22 mouse cellular contexts compared by ENCODE assay signal in the genomic region with DNA sequence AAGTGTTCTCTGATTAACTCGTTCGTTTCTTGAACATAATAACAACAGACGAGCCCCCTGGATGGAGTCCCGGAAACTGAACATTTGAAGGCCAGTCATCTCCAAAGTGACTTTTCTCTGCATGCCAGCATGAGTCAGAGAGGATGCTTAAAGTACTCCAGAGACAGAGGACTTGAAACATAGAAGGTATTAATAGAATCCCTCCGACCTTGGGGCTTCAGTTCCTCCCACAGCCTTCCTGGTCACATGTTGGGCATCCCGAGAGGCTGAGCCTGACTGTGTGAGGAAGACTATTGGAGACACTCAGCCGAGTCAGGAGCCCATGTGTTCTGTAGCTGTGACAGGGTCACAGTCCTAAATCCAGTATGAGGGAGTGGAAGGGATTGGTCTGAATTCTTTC.
A peak's percentile ranks its signal among the peaks of the same experiment; 100 is the strongest.
DNase-seq lines count a peak whose midpoint lies in the region; ATAC-seq and TF ChIP-seq lines count a peak whose summit lies in the region.
"Had no signal": no experiment of that assay in that cellular context is flagged by ENCODE, and none has a peak within 500 bp of the region (broad histone marks: within the 10 kb centered on the region; RNA-seq: fewer than 3 reads in every experiment).

No protein-coding gene starts in this region.

- H3K27ac ChIP-seq in heart, embryonic 16.5 days (ENCODE audit: low read length): 0 out of 2 replicates have a peak overlapping the region, but pooled peaks have one; percentile 17
- H3K27ac ChIP-seq in hindbrain, embryonic 13.5 days: no peak overlapping the region
- H3K27ac ChIP-seq: forebrain, embryonic 15.5 days; hindbrain, embryonic 12.5 days; midbrain, embryonic 12.5 days; neural tube, embryonic 13.5 days had no signal

- no peak overlapping the region for H3K4me3 ChIP-seq in heart, embryonic 16.5 days (ENCODE audit: low read length)
- H3K4me3 ChIP-seq in C2C12 (ENCODE audit: insufficient read depth, poor library complexity, severe bottlenecking): no peak overlapping the region
- no peak overlapping the region for H3K4me3 ChIP-seq in hindbrain, embryonic 13.5 days
- H3K4me3 ChIP-seq: erythroblast, embryonic 14.5 days; forebrain, embryonic 15.5 days; hindbrain, embryonic 12.5 days; midbrain, embryonic 12.5 days; neural tube, embryonic 13.5 days had no signal

- no peaks in the 10 kb centered on the region for H3K27me3 ChIP-seq in heart, embryonic 16.5 days (ENCODE audit: control insufficient read depth, insufficient read depth, low read length)
- no peaks in the 10 kb centered on the region for H3K27me3 ChIP-seq in C2C12 (ENCODE audit: control insufficient read depth, insufficient read depth, insufficient read length)
- H3K27me3 ChIP-seq in hindbrain, embryonic 13.5 days: no peaks in the 10 kb centered on the region
- H3K27me3 ChIP-seq: forebrain, embryonic 15.5 days; hindbrain, embryonic 12.5 days; neural tube, embryonic 13.5 days had no signal

- no peak overlapping the region for H3ac ChIP-seq in C2C12 (ENCODE audit: control insufficient read depth, insufficient read length, low read depth)

- intact Hi-C loops in heart, postnatal 10 days (cut with DNase I): no loop called here
- intact Hi-C loops in heart, postnatal 36 days (cut with DNase I): no loop called here

- H3K4me1 ChIP-seq in heart, embryonic 16.5 days (ENCODE audit: control insufficient read depth, insufficient read depth, low read length): peaks cover 26% of the 10 kb centered on the region
- H3K4me1 ChIP-seq in hindbrain, embryonic 13.5 days (replicated peaks): peaks cover 19% of the 10 kb centered on the region

- no peak overlapping the region for H3K4me2 ChIP-seq in heart, embryonic 16.5 days (ENCODE audit: low read depth, low read length)
- H3K4me2 ChIP-seq in hindbrain, embryonic 13.5 days: no peak overlapping the region
- H3K4me2 ChIP-seq: forebrain, embryonic 15.5 days; hindbrain, embryonic 12.5 days; midbrain, embryonic 12.5 days; neural tube, embryonic 13.5 days had no signal

- no peak for TF ChIP-seq CTCF in C2C12 (IDR thresholded peaks at IDR 0.05; ENCODE audit: control insufficient read depth, insufficient read depth, insufficient read length)

- no peaks in the 10 kb centered on the region for H3K9me3 ChIP-seq in heart, embryonic 16.5 days (replicated peaks; ENCODE audit: control insufficient read depth, low read length)
- no peaks in the 10 kb centered on the region for H3K9me3 ChIP-seq in hindbrain, embryonic 13.5 days
- H3K9me3 ChIP-seq: forebrain, embryonic 15.5 days; hindbrain, embryonic 12.5 days; midbrain, embryonic 12.5 days; neural tube, embryonic 13.5 days had no signal

- no peak overlapping the region for H3K9ac ChIP-seq in heart, embryonic 16.5 days (ENCODE audit: low read length)
- H3K9ac ChIP-seq in hindbrain, embryonic 13.5 days: no peak overlapping the region
- H3K9ac ChIP-seq: forebrain, embryonic 15.5 days; hindbrain, embryonic 12.5 days; liver, postnatal 0 days; midbrain, embryonic 12.5 days; neural tube, embryonic 13.5 days had no signal

- no peaks in the 10 kb centered on the region for H3K36me3 ChIP-seq in heart, embryonic 16.5 days (ENCODE audit: control insufficient read depth, insufficient read depth)
- H3K36me3 ChIP-seq in C2C12 (ENCODE audit: control insufficient read depth, insufficient read depth): peaks cover 7% of the 10 kb centered on the region
- no peaks in the 10 kb centered on the region for H3K36me3 ChIP-seq in hindbrain, embryonic 13.5 days
- H3K36me3 ChIP-seq: forebrain, embryonic 15.5 days; G1E; hindbrain, embryonic 12.5 days; midbrain, embryonic 12.5 days; neural tube, embryonic 13.5 days had no signal

- peak; percentile 88 for DNase-seq in heart, adult 11 months
- DNase-seq in heart, postnatal 10 days: no peak
- no peak for DNase-seq in heart, postnatal 36 days
- peak; percentile 25 for DNase-seq in adrenal gland, postnatal 25 days
- DNase-seq in frontal cortex, adult 2 months (ENCODE audit: extremely low spot score in 1 of 2, low spot score in 1 of 2): no peak
- DNase-seq: cerebellum, adult 8-10 months; gastrocnemius, postnatal 36 days; kidney, adult 8-10 months; kidney, postnatal 25 days; liver, postnatal 0 days; lung, postnatal 10 days; right cerebral cortex, adult 18-20 months; thymus, postnatal 4 days had no signal

- 35% methylated on average over 7 of the region's 7 CpGs for WGBS in heart, embryonic 16.5 days
- WGBS in hindbrain, embryonic 13.5 days: 73% methylated on average over 7 of the region's 7 CpGs

- H3K79me3 ChIP-seq in C2C12 (ENCODE audit: low read depth): peaks cover 9% of the 10 kb centered on the region

- ATAC-seq in heart, embryonic 16.5 days (replicated peaks; ENCODE audit: extremely low read depth, insufficient read depth, low FRiP score): no peak
- ATAC-seq in hindbrain, embryonic 13.5 days (ENCODE audit: low FRiP score): no peak
- ATAC-seq: forebrain, embryonic 15.5 days; liver, postnatal 0 days had no signal

- peaks cover 15% of the 10 kb centered on the region for H3K79me2 ChIP-seq in C2C12 (ENCODE audit: control insufficient read depth, insufficient read depth)

TF ChIP-seq in C2C12, 6 proteins besides CTCF, POLR2A, EP300 and RAD21:
- no peak for TF ChIP-seq MYOD1 (IDR thresholded peaks at IDR 0.05; ENCODE audit: control insufficient read depth, insufficient read length, low read depth)
- no peak for TF ChIP-seq FOSL1 (IDR thresholded peaks at IDR 0.05; ENCODE audit: insufficient read depth, low read length, poor library complexity, severe bottlenecking)
- TF ChIP-seq USF1 (IDR thresholded peaks at IDR 0.05; ENCODE audit: low read depth): peak; percentile 92
- TF ChIP-seq MAX (IDR thresholded peaks at IDR 0.05): peak; percentile 20

Comparison
In these comparisons a context has a peak if more than half of its experiments do, and no peak if none do; other contexts are left out.
1. DNase-seq: peak in heart, adult 11 months (single experiment) and adrenal gland, postnatal 25 days (single experiment); none in heart, postnatal 10 days (0 of 2), heart, postnatal 36 days (0 of 2) and frontal cortex, adult 2 months (0 of 2).